Mouse (Mus musculus): ENCODE measurements around the gene Iqcc.

The Iqcc gene

GRCm38 (mm10) chr4:129621283-129621841 lies 2.5 kb upstream of the Iqcc start:
- peak; percentile 73 for DNase-seq

- no peak for DNase-seq
These were observed 1.8 kb upstream of the Iqcc start for GRCm38 (mm10) chr4:129620419-129621282.

- DNase-seq = no peak
These were observed 868 bp downstream of the Iqcc start for GRCm38 (mm10) chr4:129618031-129618430.

- DNase-seq = no peak
These were observed 1.7 kb downstream of the Iqcc start for GRCm38 (mm10) chr4:129617121-129617641.

- no peak for DNase-seq
These were observed 2.3 kb downstream of the Iqcc start for GRCm38 (mm10) chr4:129616631-129617030.

GRCm38 (mm10) chr4:129615801-129616290 lies 3.1 kb downstream of the Iqcc start:
- no peak for DNase-seq

- DNase-seq = peak; percentile 87
These were observed 4.8 kb downstream of the Iqcc start, which contains the start of gene Dcdc2b for GRCm38 (mm10) chr4:129614093-129614492. Gene Dcdc2b (minus strand): TSS chr4:129614257.

GRCm38 (mm10) chr4:129610472-129610871 lies 8.4 kb downstream of the Iqcc start:
- DNase-seq = no peak

- DNase-seq = no peak
These were observed 8.9 kb downstream of the Iqcc start for GRCm38 (mm10) chr4:129610026-129610425.

- no peak for DNase-seq
These were observed 9.7 kb downstream of the Iqcc start for GRCm38 (mm10) chr4:129609139-129609631.

GRCm38 (mm10) chr4:129608426-129609025 lies 10.4 kb downstream of the Iqcc start:
- peak; percentile 91 for DNase-seq

- peak; percentile 89 for DNase-seq
These were observed 18.4 kb downstream of the Iqcc start, which contains the start of the genes Eif3i and Tmem234 for GRCm38 (mm10) chr4:129600233-129601158. Gene Eif3i (minus strand): TSS chr4:129600648. Gene Tmem234 (plus strand): TSS chr4:129600668.

GRCm38 (mm10) chr4:129588865-129589264 lies 30.0 kb downstream of the Iqcc start:
- no peak for DNase-seq

GRCm38 (mm10) chr4:129586943-129587342 lies 32.0 kb downstream of the Iqcc start:
- DNase-seq = no peak

- DNase-seq = no peak
These were observed 33.1 kb downstream of the Iqcc start for GRCm38 (mm10) chr4:129585773-129586172.

- peak; percentile 96 for DNase-seq
These were observed 33.9 kb downstream of the Iqcc start for GRCm38 (mm10) chr4:129584884-129585608.

GRCm38 (mm10) chr4:129584370-129584769 lies 34.5 kb downstream of the Iqcc start:
- no peak for DNase-seq

GRCm38 (mm10) chr4:129582251-129582650 lies 36.6 kb downstream of the Iqcc start:
- DNase-seq = no peak

GRCm38 (mm10) chr4:129580347-129580746 lies 38.6 kb downstream of the Iqcc start:
- no peak for DNase-seq

GRCm38 (mm10) chr4:129578466-129578865 lies 40.4 kb downstream of the Iqcc start, which contains the start of gene Fam167b:
Gene Fam167b (minus strand): TSS chr4:129578549.
- DNase-seq = peak; percentile 37

GRCm38 (mm10) chr4:129577688-129578087 lies 41.2 kb downstream of the Iqcc start:
- DNase-seq = no peak
